Mouse (Mus musculus) forebrain, embryonic 14.5 days (tissue): ENCODE measurements around the gene Nek10. TPM values are rescaled to one million over a fixed set of nuclear protein-coding genes. Genes with fewer than 3 reads are reported as not detected.

Experiments
- polyA plus RNA-seq: library from polyadenylated mRNA; unstranded; fragments of >200 nt; fragmentation: Nextera tagmentation; extraction: Ambion mirVana; gene quantifications from 2 replicates; pipeline ENCODE4 v1.2.1, GENCODE M21; 2014

Nek10 gene
- polyA plus RNA-seq, 1 experiment from 2014 or later: 0.04 TPM

Other genes starting within 250 kb of the Nek10 start
- gene Slc4a7, start 101.1 kb upstream of the Nek10 start, polyA plus RNA-seq: 18.5 and 22.7 TPM in 2 replicates